Mouse (Mus musculus) forebrain, embryonic 16.5 days (tissue): ENCODE results near the gene Msrb3. TPM values are rescaled to one million over a fixed set of nuclear protein-coding genes. Genes with fewer than 3 reads are reported as not detected.
"Not testable (repeated sequence)": the region's sequence is repeated elsewhere in the genome, so short reads cannot be mapped to it uniquely, and the experiment has no call there.

Experiments
- ATAC-seq: fragments of 200-750 bp; cut with Nextera tagmentation; 2 replicates; pipeline ENCODE4 v1.8.0; 2017; ENCODE audit warnings: mild to moderate bottlenecking, moderate library complexity
- H3K27ac ChIP-seq: fragments of 300-500 bp; sonication (generic); 2 replicates; pipeline ENCODE4 v1.5.1; 2014; ENCODE audit warnings: low read length, control low read depth
- H3K27me3 ChIP-seq: fragments of 300-500 bp; sonication (generic); replicated peaks from 2 replicates; pipeline ENCODE4 v1.6.1; 2014; ENCODE audit warnings: low read length; ENCODE audit not compliant: control insufficient read depth, insufficient read depth
- H3K36me3 ChIP-seq: fragments of 300-500 bp; sonication (generic); 2 replicates; pipeline ENCODE4 v1.6.1; 2014; ENCODE audit not compliant: control insufficient read depth, insufficient read depth
- H3K4me1 ChIP-seq: fragments of 300-500 bp; sonication (generic); replicated peaks from 2 replicates; pipeline ENCODE4 v1.6.1; 2014; ENCODE audit warnings: low read length; ENCODE audit not compliant: control insufficient read depth, insufficient read depth
- H3K4me2 ChIP-seq: fragments of 300-500 bp; sonication (generic); 2 replicates; pipeline ENCODE4 v1.6.1; 2014; ENCODE audit warnings: mild to moderate bottlenecking, low read length, control low read depth
- H3K4me3 ChIP-seq: fragments of 300-500 bp; sonication (generic); replicated peaks from 2 replicates; pipeline ENCODE4 v1.5.1; 2014; ENCODE audit warnings: mild to moderate bottlenecking, low read length, control low read depth
- H3K9ac ChIP-seq: fragments of 300-500 bp; sonication (generic); replicated peaks from 2 replicates; pipeline ENCODE4 v1.6.1; 2014; ENCODE audit warnings: low read depth, low read length, control low read depth
- H3K9me3 ChIP-seq: fragments of 300-500 bp; sonication (generic); 2 replicates; pipeline ENCODE4 v1.6.1; 2016; ENCODE audit warnings: low read length; ENCODE audit not compliant: control insufficient read depth
- WGBS: fragments of 180-500 bp; shearing (Covaris S2); extraction: QIAGEN DNeasy Blood & Tissue Kit; methylation state at CpG from one replicate; pipeline ENCODE4 v1.1.7; 2014; 5-methylcytosine and 5-hydroxymethylcytosine counted together
- polyA plus RNA-seq: library from polyadenylated mRNA; unstranded; fragments of >200 nt; fragmentation: Nextera tagmentation; extraction: Ambion mirVana; gene quantifications from 2 replicates; pipeline ENCODE4 v1.2.1, GENCODE M21; 2015

The Msrb3 gene
- polyA plus RNA-seq, 1 experiment from 2014 or later: 1.1 TPM

DNA sequence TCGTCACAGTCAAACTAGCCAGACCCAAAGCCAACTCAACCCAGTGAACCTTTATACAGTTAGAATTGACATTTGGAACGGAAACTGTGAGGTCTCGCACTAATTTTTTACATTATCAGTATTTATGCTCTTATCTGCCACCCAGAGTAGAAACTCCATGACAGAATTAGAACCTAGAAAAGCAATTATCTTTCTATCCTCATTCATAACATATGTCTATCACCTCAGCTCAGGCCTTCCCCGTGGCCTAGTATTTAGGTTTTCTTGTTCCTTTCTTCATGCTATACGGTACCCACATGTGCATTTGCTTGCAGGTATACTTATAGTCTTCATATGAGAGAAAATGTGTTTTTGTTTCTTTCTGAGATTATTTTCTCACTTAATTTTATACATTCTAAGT lies 146.4 kb downstream of the Msrb3 start:
- WGBS: 94% methylated on average over 5 of the region's 5 CpGs
- Histone ChIP-seq H3K36me3 (no peaks in the 10 kb centered on the region), H3K27ac (no peak overlapping the region), H3K9ac (no peak overlapping the region), H3K9me3 (no peaks in the 10 kb centered on the region), H3K4me1 (0 out of 2 replicates have a peak, but pooled peaks cover 2% of the 10 kb centered on the region), H3K27me3 (no peaks in the 10 kb centered on the region), H3K4me2 (no peak overlapping the region), H3K4me3 (no peak overlapping the region)
- ATAC-seq: no peak

DNA sequence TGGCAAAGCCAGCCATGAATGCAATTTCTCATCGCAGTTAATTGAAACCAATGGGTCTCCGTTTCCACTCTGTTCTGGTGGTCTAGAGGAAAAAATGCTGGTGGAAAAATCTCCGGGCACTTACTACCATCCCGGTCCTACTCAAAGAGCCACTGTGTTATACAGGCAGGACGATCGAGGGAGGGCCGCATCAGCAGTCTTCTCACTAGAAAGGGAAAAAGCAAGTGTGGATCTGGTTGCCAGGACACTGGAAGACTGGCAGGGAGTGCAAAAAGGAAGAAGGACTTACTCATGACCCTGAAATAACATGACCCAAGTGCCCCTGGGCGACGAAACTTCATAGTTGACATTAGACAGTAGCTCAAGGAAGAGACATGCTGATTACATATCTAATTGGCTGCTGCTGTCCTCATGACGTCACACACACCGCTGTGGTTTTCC lies 147.1 kb downstream of the Msrb3 start:
- Histone ChIP-seq H3K4me2 (no peak overlapping the region), H3K4me3 (no peak overlapping the region), H3K9me3 (no peaks in the 10 kb centered on the region), H3K27ac (no peak overlapping the region), H3K9ac (no peak overlapping the region), H3K27me3 (no peaks in the 10 kb centered on the region), H3K36me3 (no peaks in the 10 kb centered on the region), H3K4me1 (0 out of 2 replicates have a peak, but pooled peaks cover 2% of the 10 kb centered on the region)
- WGBS: 82% methylated on average over 11 of the region's 11 CpGs
- ATAC-seq: no peak

DNA sequence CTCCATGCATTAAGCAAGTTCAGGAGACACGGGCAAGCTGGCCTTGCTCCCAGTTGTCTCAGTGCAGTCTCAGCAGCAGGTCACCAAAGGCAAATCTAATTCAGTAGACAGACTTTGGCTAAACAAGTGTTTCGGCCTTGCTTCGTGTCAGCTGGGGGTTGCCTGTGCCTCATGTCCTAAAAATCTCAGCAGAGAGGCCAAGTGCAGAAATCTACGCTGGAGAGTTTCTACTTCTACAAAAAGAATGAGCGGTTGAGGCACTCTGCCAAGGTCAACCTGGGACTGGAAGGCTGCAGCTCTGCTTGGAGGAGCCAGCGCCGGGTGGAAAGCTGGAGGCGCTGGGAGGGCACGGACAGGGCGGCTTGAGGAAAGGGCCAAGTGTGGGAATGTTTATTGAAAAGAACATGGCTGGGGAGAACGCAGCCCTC lies 147.6 kb downstream of the Msrb3 start:
- Histone ChIP-seq H3K4me2 (no peak overlapping the region), H3K9ac (no peak overlapping the region), H3K27me3 (no peaks in the 10 kb centered on the region), H3K36me3 (no peaks in the 10 kb centered on the region), H3K4me3 (no peak overlapping the region), H3K4me1 (0 out of 2 replicates have a peak, but pooled peaks cover 2% of the 10 kb centered on the region), H3K9me3 (no peaks in the 10 kb centered on the region), H3K27ac (no peak overlapping the region)
- ATAC-seq: no peak
- WGBS: 62% methylated on average over 11 of the region's 11 CpGs

DNA sequence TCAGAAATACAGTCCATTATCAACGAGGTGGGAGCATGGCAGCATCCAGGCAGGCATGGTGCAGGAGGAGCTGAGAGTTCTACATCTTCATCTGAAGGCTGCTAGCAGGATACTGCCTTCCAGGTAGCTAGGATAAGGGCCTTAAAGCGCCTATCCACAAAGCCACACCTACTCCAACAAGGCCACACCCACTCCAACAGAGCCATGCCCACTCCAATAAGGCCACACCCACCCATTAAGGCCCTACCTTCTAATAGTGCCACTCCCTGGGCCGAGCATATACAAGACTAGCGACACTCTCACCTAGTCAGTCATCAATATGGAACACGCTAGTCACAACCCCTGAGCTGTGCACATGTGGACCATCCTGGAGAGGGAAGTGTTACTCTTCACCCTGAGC lies 149.3 kb downstream of the Msrb3 start:
- H3K27me3 ChIP-seq, H3K4me1 ChIP-seq, H3K9ac ChIP-seq, H3K9me3 ChIP-seq, H3K4me2 ChIP-seq, ATAC-seq, H3K4me3 ChIP-seq, H3K27ac ChIP-seq, H3K36me3 ChIP-seq: not testable (repeated sequence)
- WGBS: 91% methylated on average over 5 of the region's 5 CpGs

DNA sequence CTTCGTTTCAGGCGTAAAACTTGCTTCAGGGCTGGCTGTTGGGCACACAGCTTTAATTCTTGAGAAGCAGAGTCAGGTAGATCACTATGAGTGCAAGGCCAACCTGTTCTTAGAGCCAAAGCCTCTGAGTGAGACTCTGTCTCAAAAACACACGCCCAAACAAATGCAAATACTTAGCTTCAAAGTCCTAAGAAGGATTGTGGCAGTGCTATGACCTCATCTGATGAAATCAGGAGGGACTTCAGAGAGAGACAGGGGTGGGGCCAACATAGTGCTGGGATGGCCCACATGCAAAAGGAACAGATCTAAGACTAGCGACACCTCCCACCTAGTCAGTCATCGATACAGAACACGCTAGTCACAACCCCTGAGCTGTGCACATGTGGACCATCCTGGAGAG lies 150.7 kb downstream of the Msrb3 start:
- Histone ChIP-seq H3K4me2 (no peak overlapping the region), H3K27me3 (no peaks in the 10 kb centered on the region), H3K9me3 (no peaks in the 10 kb centered on the region), H3K4me1 (peaks cover 6% of the 10 kb centered on the region), H3K27ac (no peak overlapping the region), H3K4me3 (no peak overlapping the region), H3K36me3 (no peaks in the 10 kb centered on the region), H3K9ac (no peak overlapping the region)
- ATAC-seq: no peak
- 90% methylated on average over 6 of the region's 6 CpGs for WGBS

DNA sequence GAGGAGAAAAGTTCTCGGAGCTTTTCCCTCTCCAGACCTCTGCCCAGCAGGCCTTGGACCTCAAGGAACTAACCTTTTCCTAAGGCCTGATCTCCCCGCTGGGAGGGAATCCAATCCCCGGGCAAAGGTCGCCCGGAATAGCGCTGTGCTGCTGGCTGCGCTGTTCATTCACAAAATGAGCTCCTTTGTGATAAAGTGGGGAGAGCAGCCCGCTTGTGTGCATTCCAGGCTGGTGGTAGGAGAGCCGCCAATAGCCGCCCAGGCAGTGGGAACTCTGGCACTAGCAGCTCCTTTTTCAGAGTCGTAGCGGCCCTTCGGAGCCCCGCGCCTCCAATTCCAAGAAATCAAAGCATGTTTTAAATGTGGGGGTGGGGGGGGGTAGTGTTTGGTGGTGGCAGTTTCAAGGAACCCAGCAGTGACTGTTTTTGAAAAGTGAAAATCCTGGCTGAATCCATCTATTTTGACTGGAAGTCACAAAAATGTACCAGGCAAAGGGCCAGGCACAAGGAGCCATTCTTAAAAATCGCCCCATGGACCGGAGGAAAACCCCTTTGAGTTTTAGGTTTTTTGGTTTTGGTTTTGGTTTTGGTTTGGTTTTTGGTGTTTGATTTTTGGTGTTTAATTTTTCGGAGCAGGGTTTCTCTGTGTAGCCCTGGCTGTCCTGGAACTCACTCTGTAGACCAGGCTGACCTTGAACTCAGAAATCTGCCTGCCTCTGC lies 153.6 kb downstream of the Msrb3 start:
- peak overlapping the region; percentile 72 for H3K4me2 ChIP-seq
- peaks cover 4% of the 10 kb centered on the region for H3K4me1 ChIP-seq
- no peak overlapping the region for H3K27ac ChIP-seq
- H3K27me3 ChIP-seq: no peaks in the 10 kb centered on the region
- peak overlapping the region; percentile 58 for H3K9ac ChIP-seq
- H3K36me3 ChIP-seq: no peaks in the 10 kb centered on the region
- H3K4me3 ChIP-seq: peak overlapping the region; percentile 47
- 3% methylated on average over 18 of the region's 18 CpGs for WGBS
- ATAC-seq: peak; percentile 97
- H3K9me3 ChIP-seq: no peaks in the 10 kb centered on the region

DNA sequence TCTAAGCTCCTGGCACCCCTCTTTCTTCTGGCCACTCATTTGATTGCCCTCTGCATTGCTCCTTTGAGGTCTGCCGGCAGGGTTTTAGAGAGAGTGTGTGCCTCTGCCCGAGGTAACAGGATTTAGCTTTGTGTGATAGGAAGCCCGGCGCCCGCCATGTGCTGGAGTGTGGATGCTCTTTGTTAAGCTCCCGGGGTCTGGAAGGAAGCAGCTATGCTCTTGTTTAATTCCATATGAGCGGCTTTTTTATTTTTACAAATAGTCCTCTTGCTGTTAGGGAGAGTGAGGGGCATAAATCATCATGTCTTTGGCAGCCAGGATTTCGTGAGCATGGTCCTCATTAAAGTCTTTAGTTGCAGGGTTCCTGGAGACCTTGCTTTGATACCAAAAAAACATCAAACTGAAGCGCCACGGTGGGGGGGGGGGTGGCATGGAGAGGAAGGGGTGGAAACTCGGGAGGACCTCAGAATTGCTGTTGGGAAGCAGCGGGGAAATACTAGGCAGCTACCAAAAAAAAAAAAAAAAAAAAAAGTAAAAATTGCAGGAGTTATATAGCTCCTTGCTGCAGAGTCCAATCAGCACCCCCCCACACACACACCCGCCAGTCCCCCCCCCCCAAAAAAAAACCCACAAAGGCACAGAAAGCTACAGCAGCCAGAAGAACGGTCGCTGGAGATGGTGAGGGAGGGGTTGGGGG lies 154.3 kb downstream of the Msrb3 start:
- H3K27me3 ChIP-seq: no peaks in the 10 kb centered on the region
- peaks cover 4% of the 10 kb centered on the region for H3K4me1 ChIP-seq
- no peaks in the 10 kb centered on the region for H3K9me3 ChIP-seq
- H3K9ac ChIP-seq: peak overlapping the region; percentile 58
- H3K4me3 ChIP-seq: peak overlapping the region; percentile 47
- ATAC-seq: peak; percentile 61
- peak overlapping the region; percentile 72 for H3K4me2 ChIP-seq
- H3K36me3 ChIP-seq: no peaks in the 10 kb centered on the region
- under 1% methylated on average over 15 of the region's 15 CpGs for WGBS
- H3K27ac ChIP-seq: no peak overlapping the region

DNA sequence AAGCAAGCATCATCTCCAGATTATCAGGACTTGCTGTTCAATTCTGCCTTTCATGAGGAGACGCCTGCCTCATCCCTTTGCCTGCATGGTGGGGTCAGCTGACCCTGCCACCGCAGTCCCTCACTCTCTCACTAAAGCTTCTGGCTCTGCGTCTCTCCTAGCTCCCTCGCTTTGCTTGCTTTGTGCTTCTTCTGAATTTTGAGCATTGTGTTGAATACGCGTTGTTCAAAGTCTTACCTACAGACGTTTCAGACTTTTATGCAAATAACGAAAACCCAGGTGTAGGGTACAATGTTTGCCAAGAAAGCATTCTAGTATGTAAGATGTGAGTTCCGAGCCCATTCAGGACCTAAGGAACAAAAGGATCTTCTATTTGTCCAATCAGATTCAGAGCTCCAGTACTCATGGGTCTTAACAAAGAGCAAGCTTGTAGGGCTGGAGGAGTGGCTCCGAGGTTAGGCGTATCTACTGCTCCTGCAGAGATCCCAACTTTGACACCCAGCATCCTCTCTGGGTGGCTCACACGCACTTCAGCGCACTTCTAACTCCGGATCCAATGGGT lies 162.3 kb downstream of the Msrb3 start:
- Histone ChIP-seq H3K27ac (no peak overlapping the region), H3K4me3 (peak overlapping the region; percentile 29), H3K36me3 (no peaks in the 10 kb centered on the region), H3K27me3 (no peaks in the 10 kb centered on the region), H3K4me2 (peak overlapping the region; percentile 53), H3K9ac (no peak overlapping the region), H3K4me1 (peaks cover 12% of the 10 kb centered on the region), H3K9me3 (no peaks in the 10 kb centered on the region)
- no peak for ATAC-seq
- 9% methylated on average over 14 of the region's 14 CpGs for WGBS

DNA sequence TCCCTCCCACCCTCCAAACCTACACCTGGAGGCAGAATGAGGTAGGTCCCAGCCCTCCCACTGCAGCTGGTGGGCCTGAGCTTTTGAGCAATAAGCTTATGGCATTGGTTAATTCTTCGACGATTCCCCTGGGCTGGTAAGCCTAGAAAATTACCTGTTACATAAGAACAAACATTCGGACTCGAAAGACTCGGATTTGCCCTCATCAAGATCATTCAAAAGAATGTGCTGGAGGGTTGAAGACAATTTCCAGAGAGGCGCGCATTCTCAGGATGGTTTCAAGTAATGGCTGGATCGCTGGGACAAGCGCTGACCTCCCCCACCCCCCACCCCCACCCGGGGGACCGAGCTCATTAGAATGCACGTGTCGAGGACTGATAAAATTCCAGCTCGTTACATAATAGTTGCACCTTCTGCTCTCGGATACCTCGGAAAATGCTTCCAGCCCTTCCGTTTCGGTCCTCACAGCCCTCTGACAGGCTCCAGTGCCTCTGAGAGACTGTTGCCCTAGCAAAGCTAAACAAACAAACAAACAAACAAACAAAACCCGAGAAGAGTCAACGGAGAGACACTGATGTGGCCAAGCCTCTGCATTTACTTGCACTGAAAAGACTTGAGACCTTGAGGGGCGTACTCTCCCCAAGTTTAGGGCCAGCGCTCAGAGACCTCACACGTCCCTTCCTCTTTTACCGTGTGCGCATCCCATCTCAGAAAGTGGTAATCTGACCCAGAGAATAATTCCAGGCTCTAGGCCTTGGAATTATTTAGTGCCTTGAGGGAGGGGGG lies 163.0 kb downstream of the Msrb3 start:
- peak overlapping the region; percentile 29 for H3K4me3 ChIP-seq
- no peak overlapping the region; the same call in 1 of the 2 replicates for H3K9ac ChIP-seq
- ATAC-seq: no peak
- H3K27me3 ChIP-seq: no peaks in the 10 kb centered on the region
- no peaks in the 10 kb centered on the region for H3K9me3 ChIP-seq
- no peaks in the 10 kb centered on the region for H3K36me3 ChIP-seq
- 6% methylated on average over 25 of the region's 25 CpGs for WGBS
- no peak overlapping the region for H3K27ac ChIP-seq
- H3K4me2 ChIP-seq: peak overlapping the region; percentile 53
- peaks cover 12% of the 10 kb centered on the region for H3K4me1 ChIP-seq
